In genomic region chr6:37745393-37746100, GRCm38 (mm10) we compare ENCODE assay signal across 15 mouse cellular contexts.
DNase-seq lines count a peak whose midpoint lies in the region; ATAC-seq lines count a peak whose summit lies in the region.
"Had no signal": no experiment of that assay in that cellular context is flagged by ENCODE, and none has a peak within 500 bp of the region (broad histone marks: within the 10 kb centered on the region; RNA-seq: fewer than 3 reads in every experiment).

No protein-coding gene starts in this region.

- no peak overlapping the region for H3K9ac ChIP-seq in heart, embryonic 16.5 days (ENCODE audit: low read length)
- no peak overlapping the region for H3K9ac ChIP-seq in heart, embryonic 12.5 days
- H3K9ac ChIP-seq: hindbrain, embryonic 14.5 days; midbrain, embryonic 12.5 days had no signal

- peaks cover 5% of the 10 kb centered on the region for H3K9me3 ChIP-seq in heart, embryonic 16.5 days (replicated peaks; ENCODE audit: control insufficient read depth, low read length)
- peaks cover 8% of the 10 kb centered on the region for H3K9me3 ChIP-seq in heart, embryonic 12.5 days (replicated peaks)

- no peak overlapping the region for H3K4me2 ChIP-seq in heart, embryonic 16.5 days (ENCODE audit: low read depth, low read length)
- H3K4me2 ChIP-seq in heart, embryonic 12.5 days = no peak overlapping the region
- H3K4me2 ChIP-seq: hindbrain, embryonic 14.5 days; liver, embryonic 11.5 days; midbrain, embryonic 12.5 days had no signal

- H3K36me3 ChIP-seq in heart, embryonic 16.5 days (ENCODE audit: control insufficient read depth, insufficient read depth) = no peaks in the 10 kb centered on the region
- no peaks in the 10 kb centered on the region for H3K36me3 ChIP-seq in heart, embryonic 12.5 days
- H3K36me3 ChIP-seq: G1E; midbrain, embryonic 12.5 days had no signal

- peak; percentile 3 to 18 for DNase-seq in urinary bladder, postnatal 36 days (ENCODE audit: low spot score in 2 of 2)
- no peak for DNase-seq in urinary bladder, postnatal 25 days (ENCODE audit: low spot score)
- DNase-seq in kidney, postnatal 14 days = peak; percentile 51
- no peak for DNase-seq in frontal cortex, adult 2 months (ENCODE audit: extremely low spot score in 1 of 2, low spot score in 1 of 2)
- no peak for DNase-seq in left cerebral cortex, adult 9 months (ENCODE audit: low spot score in 2 of 2)
- DNase-seq: cerebellum, adult 9-11 months; right cerebral cortex, adult 18-20 months; spleen, adult 18-20 months had no signal

- no peak overlapping the region for H3K4me3 ChIP-seq in heart, embryonic 16.5 days (ENCODE audit: low read length)
- no peak overlapping the region for H3K4me3 ChIP-seq in heart, embryonic 12.5 days
- H3K4me3 ChIP-seq: midbrain, embryonic 12.5 days; myocyte had no signal

- ATAC-seq in heart, embryonic 16.5 days (replicated peaks; ENCODE audit: extremely low read depth, insufficient read depth, low FRiP score) = no peak
- no peak for ATAC-seq in heart, embryonic 12.5 days (ENCODE audit: insufficient number of reproducible peaks, low FRiP score)

- 0 out of 2 replicates have a peak overlapping the region, but pooled peaks have one; percentile 10 for H3K27ac ChIP-seq in heart, embryonic 16.5 days (ENCODE audit: low read length)
- H3K27ac ChIP-seq in heart, embryonic 12.5 days (ENCODE audit: poor library complexity, severe bottlenecking) = no peak overlapping the region
- H3K27ac ChIP-seq: hindbrain, embryonic 14.5 days; midbrain, embryonic 12.5 days had no signal

- no peaks in the 10 kb centered on the region for H3K27me3 ChIP-seq in heart, embryonic 16.5 days (ENCODE audit: control insufficient read depth, insufficient read depth, low read length)
- H3K27me3 ChIP-seq in heart, embryonic 12.5 days (replicated peaks) = no peaks in the 10 kb centered on the region
- H3K27me3 ChIP-seq: midbrain, embryonic 12.5 days had no signal

- no peaks in the 10 kb centered on the region for H3K4me1 ChIP-seq in heart, embryonic 16.5 days (ENCODE audit: control insufficient read depth, insufficient read depth, low read length)
- H3K4me1 ChIP-seq in heart, embryonic 12.5 days (replicated peaks) = no peaks in the 10 kb centered on the region
- H3K4me1 ChIP-seq: midbrain, embryonic 12.5 days had no signal

- 82% methylated on average over 11 of the region's 11 CpGs for WGBS in heart, embryonic 16.5 days
- 88% methylated on average over 11 of the region's 11 CpGs for WGBS in heart, embryonic 12.5 days

Comparison
In these comparisons a context has a peak if more than half of its experiments do, and no peak if none do; other contexts are left out.
1. DNase-seq: peak in urinary bladder, postnatal 36 days (2 of 2) and kidney, postnatal 14 days (single experiment); none in urinary bladder, postnatal 25 days (single experiment), frontal cortex, adult 2 months (0 of 2) and left cerebral cortex, adult 9 months (0 of 2).